Mouse (Mus musculus) spleen, adult 2 months (tissue): ENCODE results near the gene Chchd2.

Experiments used
- CTCF ChIP-seq: fragments of 200-500 bp; IDR thresholded peaks from 2 replicates; pipeline ENCODE4 v1.5.1; 2011; ENCODE audit warnings: mild to moderate bottlenecking, inconsistent platforms; ENCODE audit not compliant: insufficient read depth, insufficient read length, insufficient replicate concordance; ENCODE audit errors: extremely low read depth
- POLR2A ChIP-seq: fragments of 200-500 bp; IDR thresholded peaks from 2 replicates; pipeline ENCODE4 v1.6.1; 2011; ENCODE audit warnings: low read depth, low read length, inconsistent platforms

GRCm38 (mm10) chr5:129918752-129919151 is 31.5 kb upstream of the Chchd2 start:
- no peak for TF ChIP-seq POLR2A
- no peak for TF ChIP-seq CTCF
